Mouse (Mus musculus) ES-E14 (cell line): ENCODE data around the gene Pdxp. TPM values are rescaled to one million over a fixed set of nuclear protein-coding genes. Genes with fewer than 3 reads are reported as not detected.
A peak's percentile ranks its signal among the peaks of the same experiment; 100 is the strongest.

Experiments
- DNase-seq: peaks from one replicate; pipeline ENCODE4 v3.0.0-alpha.2; 2013; ENCODE audit warnings: low read depth, low spot score
- H3K27ac ChIP-seq: 2 replicates; pipeline ENCODE4 v1.5.1; 2012; ENCODE audit warnings: low read depth, mild to moderate bottlenecking, low read length, moderate library complexity, mixed read lengths; ENCODE audit not compliant: poor library complexity, insufficient read depth, severe bottlenecking
- H3K36me3 ChIP-seq: 2 replicates; pipeline ENCODE4 v1.6.1; 2012; ENCODE audit warnings: mild to moderate bottlenecking, low read length, moderate library complexity, mixed read lengths; ENCODE audit not compliant: control insufficient read depth, poor library complexity, insufficient read depth, severe bottlenecking
- H3K4me1 ChIP-seq, 2 experiments: fragments of 150-350 bp in 1 of 2; sonication (generic) in 1 of 2; 2 replicates each; pipeline ENCODE4 v1.6.1; 2012; ENCODE audit warnings: low read length in 2 of 2, mild to moderate bottlenecking in 1 of 2, mixed read lengths in 1 of 2; ENCODE audit not compliant: control insufficient read depth in 2 of 2, insufficient read depth in 2 of 2, poor library complexity in 1 of 2
- H3K4me3 ChIP-seq, 2 experiments: fragments of 150-350 bp in 1 of 2; sonication (generic) in 1 of 2; 2 replicates each; pipeline ENCODE4 v1.5.1; 2012; ENCODE audit warnings: low read length in 2 of 2, low read depth in 1 of 2, mild to moderate bottlenecking in 1 of 2, mixed read lengths in 1 of 2; ENCODE audit not compliant: insufficient read depth in 1 of 2, poor library complexity in 1 of 2, severe bottlenecking in 1 of 2
- H3K9ac ChIP-seq: 2 replicates; pipeline ENCODE4 v1.6.1; 2012; ENCODE audit warnings: low read depth, mild to moderate bottlenecking, low read length, mixed read lengths; ENCODE audit not compliant: poor library complexity, insufficient read depth, severe bottlenecking
- H3K9me3 ChIP-seq: fragments of 150-350 bp; sonication (generic); 2 replicates; pipeline ENCODE4 v1.6.1; 2012; ENCODE audit warnings: low read depth, mild to moderate bottlenecking, low read length; ENCODE audit not compliant: control insufficient read depth, insufficient read depth
- CHD2 ChIP-seq: IDR thresholded peaks from 2 replicates; pipeline ENCODE4 v1.6.1; 2014; ENCODE audit warnings: mild to moderate bottlenecking, low read depth, low read length, inconsistent platforms
- HCFC1 ChIP-seq: IDR thresholded peaks from 2 replicates; pipeline ENCODE4 v1.6.1; 2012; ENCODE audit warnings: low read length, inconsistent platforms, borderline replicate concordance; ENCODE audit not compliant: insufficient read depth
- MAFK ChIP-seq: IDR thresholded peaks from 2 replicates; pipeline ENCODE4 v1.6.1; 2014; ENCODE audit warnings: mild to moderate bottlenecking, low read depth, low read length, inconsistent platforms; ENCODE audit not compliant: insufficient read depth
- ZC3H11A ChIP-seq: IDR thresholded peaks from 2 replicates; pipeline ENCODE4 v1.6.1; 2012; ENCODE audit warnings: low read depth, mild to moderate bottlenecking, inconsistent platforms, low read length, borderline replicate concordance
- ZNF384 ChIP-seq: IDR thresholded peaks from 2 replicates; pipeline ENCODE4 v1.6.1; 2012; ENCODE audit warnings: low read depth, low read length, inconsistent platforms
- in situ Hi-C, 2 experiments: fragments of 600-800 bp; cut with MboI; formaldehyde crosslinking; loops; one replicate each; pipeline ENCODE4 v1.15.1; 2025; ENCODE audit warnings: low sequenced_read_pairs in 2 of 2, inconsistent platforms in 1 of 2; ENCODE audit not compliant: unreplicated experiment in 2 of 2
- total RNA-seq: library from RNA; depleted of rRNA; stranded (reverse); fragments of 300-350 nt; gene quantifications from 2 replicates; pipeline ENCODE4 v1.2.3, GENCODE M21; 2012

Gene Pdxp
- total RNA-seq, 1 experiment, result 15.8 TPM

DNA sequence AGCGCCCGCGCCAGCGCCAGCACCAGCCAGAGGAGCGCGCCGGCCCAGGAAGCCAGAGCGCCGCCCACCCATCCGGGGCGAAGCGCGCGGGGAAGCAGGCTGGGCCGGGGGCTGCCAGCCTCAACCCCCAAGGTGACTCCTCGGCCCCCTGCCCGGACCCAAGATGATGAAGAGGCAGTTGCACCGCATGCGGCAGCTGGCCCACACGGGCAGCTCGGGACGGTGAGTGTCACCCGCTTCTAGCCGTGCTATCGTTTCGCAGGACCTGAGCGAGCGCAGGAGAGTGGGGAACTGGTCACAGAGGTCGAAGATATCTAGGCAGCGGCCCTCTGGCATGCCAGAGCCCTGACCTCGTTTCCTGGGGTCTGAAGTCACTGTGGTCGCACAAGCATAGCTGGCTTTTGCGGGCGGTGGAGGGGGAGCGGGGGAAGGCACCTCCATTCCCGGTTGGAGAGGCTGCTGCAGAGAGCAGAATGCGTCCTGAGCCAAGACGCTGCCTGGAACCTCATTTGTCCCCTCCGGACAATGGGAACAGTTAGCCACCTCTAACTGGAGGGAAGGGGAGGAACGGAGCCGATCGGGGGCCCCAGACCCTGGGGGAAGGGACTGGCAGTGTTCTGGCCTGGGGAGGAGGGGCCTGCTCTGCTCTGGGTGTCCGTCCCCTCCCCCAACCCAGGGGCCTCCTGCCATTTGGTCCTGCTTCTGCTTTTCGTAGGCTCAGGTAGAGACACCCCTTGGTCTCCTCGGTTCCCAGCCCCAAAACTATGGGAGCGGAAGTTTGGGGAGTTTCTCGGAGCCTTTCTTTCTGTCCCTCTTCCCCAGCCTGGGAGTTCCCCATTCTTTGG lies 13.8 kb upstream of the Pdxp start, which contains the start of gene Sh3bp1:
Sh3bp1 (plus strand) TSS at position 29 of the 845 bp plus-strand sequence.
- TF ChIP-seq ZNF384 (no peak), MAFK (no peak), ZC3H11A (no peak), HCFC1 (no peak), CHD2 (no peak)

DNA sequence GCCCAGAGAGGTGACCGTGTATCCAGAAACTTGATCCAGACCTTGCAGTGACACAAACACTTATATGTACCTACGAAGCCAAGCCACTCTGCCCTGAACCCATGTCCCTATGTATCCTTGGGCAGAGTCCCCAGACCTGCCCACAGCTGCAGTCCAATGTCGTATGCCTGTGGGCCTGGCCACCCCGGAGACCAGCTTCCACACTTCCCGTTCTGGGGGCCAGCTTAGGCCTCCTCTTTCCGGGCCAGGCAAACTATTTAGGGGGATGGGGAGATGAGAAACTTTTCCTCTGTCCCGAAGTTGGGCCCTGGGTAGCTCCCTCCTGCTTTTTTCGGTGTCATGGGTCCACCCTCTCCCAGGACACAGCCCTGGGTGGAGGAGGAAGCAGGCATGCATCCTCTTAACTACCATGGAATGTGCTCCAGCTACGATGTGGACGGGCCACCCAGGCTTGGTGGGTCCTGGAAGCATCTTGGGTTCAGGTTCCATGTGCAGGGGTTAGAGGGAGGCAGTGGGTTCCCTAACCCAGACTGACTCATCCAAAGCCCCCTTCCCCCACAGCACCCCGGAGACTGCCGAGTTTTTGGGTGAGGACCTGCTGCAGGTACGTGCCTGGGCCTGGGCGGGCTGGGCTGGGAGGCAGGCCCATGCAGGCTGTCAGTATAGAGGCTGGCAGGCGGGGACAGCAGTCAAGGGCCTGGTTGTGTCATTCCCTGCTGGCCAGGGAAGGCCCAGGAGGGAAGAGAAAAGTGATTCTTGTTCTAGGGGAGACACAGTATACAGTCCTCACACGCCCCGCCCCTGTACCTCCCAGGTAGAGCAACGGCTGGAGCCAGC lies 12.9 kb upstream of the Pdxp start:
- no peak for TF ChIP-seq MAFK
- no peak for TF ChIP-seq ZNF384
- no peak for TF ChIP-seq HCFC1
- no peak for TF ChIP-seq CHD2
- TF ChIP-seq ZC3H11A, result no peak
- H3K9me3 ChIP-seq, result no peaks in the 10 kb centered on the region
- in situ Hi-C loops, result no loop called here
- H3K36me3 ChIP-seq, result peaks cover 16% of the 10 kb centered on the region
- H3K4me3 ChIP-seq, result peak overlapping the region; percentile 81 to 82
- no peak for DNase-seq
- H3K4me1 ChIP-seq, result peaks cover 10 to 32% of the 10 kb centered on the region in 2 experiments; a peak in 3 of 4 replicates
- no peak overlapping the region for H3K27ac ChIP-seq
- H3K9ac ChIP-seq, result peak overlapping the region; percentile 6; the same call in 1 of the 2 replicates

More for the DNA sequence above, 13.8 kb upstream of the Pdxp start, which contains the start of gene Sh3bp1:
- no peaks in the 10 kb centered on the region for H3K9me3 ChIP-seq
- peaks cover 13 to 39% of the 10 kb centered on the region in 2 experiments for H3K4me1 ChIP-seq
- peak within 1 kb of the TSS; percentile 81 to 82 for H3K4me3 ChIP-seq
- peak within 1 kb of the TSS; percentile 72 for H3K9ac ChIP-seq
- peaks cover 12% of the 10 kb centered on the region for H3K36me3 ChIP-seq
- H3K27ac ChIP-seq, result no peak within 1 kb of the TSS
- in situ Hi-C loops, result no loop called here
- no peak for DNase-seq

DNA sequence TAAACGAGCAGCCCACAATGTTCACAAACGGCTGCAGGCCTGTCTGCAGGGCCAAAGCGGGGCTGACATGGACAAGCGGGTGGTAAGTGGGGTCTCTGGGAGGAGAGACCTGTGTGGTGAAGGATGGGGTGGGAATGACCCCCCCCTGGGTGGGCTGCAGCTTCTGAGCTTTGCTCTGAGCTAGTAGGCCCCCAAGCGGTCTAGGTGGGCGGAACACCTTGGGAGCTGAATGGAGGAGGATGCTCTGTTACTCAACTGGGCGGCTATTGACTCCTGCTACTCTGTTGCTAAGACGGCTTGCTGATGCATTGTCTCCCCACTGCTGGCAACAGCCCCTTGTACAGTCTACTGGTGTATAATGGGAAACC lies 12.3 kb upstream of the Pdxp start:
- no peak overlapping the region for H3K9ac ChIP-seq
- in situ Hi-C loops, result no loop called here
- TF ChIP-seq ZC3H11A (no peak), CHD2 (no peak), ZNF384 (no peak), HCFC1 (no peak), MAFK (no peak)
- peaks cover 10 to 28% of the 10 kb centered on the region in 2 experiments; a peak in 3 of 4 replicates for H3K4me1 ChIP-seq
- H3K36me3 ChIP-seq, result peaks cover 17% of the 10 kb centered on the region
- H3K4me3 ChIP-seq, result peak overlapping the region in 1 of 2 experiments; percentile 81; a peak in 1 of 4 replicates
- no peak overlapping the region for H3K27ac ChIP-seq
- no peak for DNase-seq
- H3K9me3 ChIP-seq, result no peaks in the 10 kb centered on the region

DNA sequence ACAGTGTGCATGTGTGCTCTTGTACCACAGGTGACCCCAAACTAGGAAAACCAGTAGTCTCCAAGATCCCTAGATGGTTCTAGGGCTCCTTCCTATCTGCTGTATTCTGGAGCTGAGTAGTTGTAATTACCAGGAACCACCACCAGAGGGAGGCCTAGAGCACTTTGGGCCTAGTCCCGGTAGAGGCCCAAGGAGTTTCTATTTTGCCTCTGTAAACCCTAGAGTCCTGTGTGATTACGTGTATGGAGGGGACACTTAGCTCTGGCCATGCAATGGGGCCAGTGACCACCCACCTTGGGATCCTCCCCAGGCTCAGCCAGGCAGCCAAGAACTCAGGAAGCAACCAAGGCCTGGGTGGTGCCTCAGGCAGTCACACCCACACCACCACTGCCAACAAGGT lies 10.5 kb upstream of the Pdxp start:
- no peak overlapping the region for H3K9ac ChIP-seq
- H3K36me3 ChIP-seq, result peaks cover 30% of the 10 kb centered on the region
- H3K27ac ChIP-seq, result no peak overlapping the region
- H3K4me3 ChIP-seq, result no peak overlapping the region
- peaks cover 0 to 18% of the 10 kb centered on the region in 2 experiments; a peak in 3 of 4 replicates for H3K4me1 ChIP-seq
- TF ChIP-seq CHD2 (no peak), ZNF384 (no peak), MAFK (no peak), HCFC1 (no peak), ZC3H11A (no peak)
- in situ Hi-C loops, result no loop called here
- no peaks in the 10 kb centered on the region for H3K9me3 ChIP-seq
- peak; percentile 82 for DNase-seq
